Mouse (Mus musculus): Measurements from ENCODE around the gene Carmil3.
A peak's percentile ranks its signal among the peaks of the same experiment; 100 is the strongest.

Gene Carmil3

DNA sequence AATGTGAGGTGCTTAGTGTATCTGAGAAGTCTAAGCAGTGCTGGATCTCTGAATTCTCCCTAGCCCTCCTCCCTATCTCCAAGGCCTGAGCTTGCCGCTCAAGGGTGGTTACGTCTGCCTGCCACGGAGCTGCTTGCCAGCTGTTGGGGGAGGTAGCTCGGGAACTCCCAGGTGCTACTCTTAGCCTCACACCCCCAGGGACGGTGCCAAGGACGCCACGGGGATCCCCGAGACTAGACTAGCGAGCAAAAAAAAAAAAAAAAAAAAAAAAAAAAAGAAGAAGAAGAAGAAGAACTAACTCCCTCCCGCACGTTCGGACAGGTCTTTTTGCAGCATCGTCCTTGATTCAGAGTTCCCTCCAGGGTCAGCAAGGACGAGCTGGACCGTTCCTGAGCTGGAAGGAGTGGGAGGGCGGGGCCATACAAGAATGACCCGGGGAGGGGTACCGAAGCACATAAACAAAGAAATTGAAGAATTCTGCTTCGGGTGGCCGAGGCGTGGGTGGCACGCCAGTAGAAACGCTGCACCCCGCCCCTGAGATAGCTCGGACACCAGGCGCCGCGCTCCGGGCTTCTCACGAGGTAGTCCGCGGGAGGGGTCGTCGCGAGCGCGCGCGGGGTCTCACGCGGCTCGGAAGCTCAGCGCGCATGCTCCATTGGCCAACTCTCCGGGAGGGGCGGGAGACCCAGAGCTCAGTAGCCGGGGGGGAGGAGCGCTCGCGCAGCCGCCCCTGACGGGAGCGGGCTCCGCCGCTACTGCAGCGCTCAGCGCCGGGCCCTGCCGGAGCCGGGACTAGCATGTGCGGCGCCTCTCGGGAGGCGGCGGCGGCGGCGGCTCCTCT is at the start of gene Carmil3:
TSS of gene Carmil3 (plus strand) at position 291 of the 841 bp plus-strand sequence.
- DNase-seq (ENCODE audit: low read depth, low spot score): peak; percentile 82

DNA sequence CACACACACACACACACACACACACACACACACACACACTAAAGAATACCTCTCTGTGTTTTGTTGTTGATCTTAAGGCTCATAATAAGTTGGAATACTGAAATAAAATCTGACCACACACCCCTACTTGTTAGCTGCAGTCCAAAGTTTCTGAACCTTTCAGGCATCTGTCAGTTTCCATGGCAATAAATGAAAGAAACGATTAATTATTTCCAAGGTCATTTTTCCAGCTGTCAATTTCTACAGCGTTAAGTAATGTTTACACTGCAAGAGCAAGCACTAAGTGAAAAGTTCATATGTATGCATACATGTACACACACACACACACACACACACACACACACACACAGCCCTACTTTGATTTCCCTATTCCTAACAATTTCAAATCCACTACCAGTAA is 32.8 kb upstream of the Carmil3 start:
- no peak for DNase-seq (ENCODE audit: low read depth, low spot score)

DNA sequence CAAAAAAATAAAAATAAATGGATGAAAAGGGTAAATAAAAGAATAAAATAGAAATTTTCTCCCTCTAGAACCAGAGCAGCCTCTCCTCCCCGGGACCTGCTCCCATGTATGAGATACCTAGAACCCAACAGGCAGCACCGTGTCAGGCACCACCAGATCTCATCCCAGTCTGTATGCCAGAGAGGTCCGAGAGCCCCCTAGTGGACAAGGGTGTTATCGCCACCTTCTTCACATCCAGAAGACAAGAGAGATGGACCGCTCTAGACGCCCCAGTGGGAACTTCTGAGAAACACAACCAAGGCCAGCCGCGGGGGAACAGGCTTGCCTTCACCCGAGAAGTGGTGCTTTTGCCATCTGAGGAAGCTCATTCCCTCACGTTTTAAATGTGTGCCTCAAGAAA is 32.2 kb upstream of the Carmil3 start:
- peak; percentile 50 for DNase-seq (ENCODE audit: low read depth, low spot score)

DNA sequence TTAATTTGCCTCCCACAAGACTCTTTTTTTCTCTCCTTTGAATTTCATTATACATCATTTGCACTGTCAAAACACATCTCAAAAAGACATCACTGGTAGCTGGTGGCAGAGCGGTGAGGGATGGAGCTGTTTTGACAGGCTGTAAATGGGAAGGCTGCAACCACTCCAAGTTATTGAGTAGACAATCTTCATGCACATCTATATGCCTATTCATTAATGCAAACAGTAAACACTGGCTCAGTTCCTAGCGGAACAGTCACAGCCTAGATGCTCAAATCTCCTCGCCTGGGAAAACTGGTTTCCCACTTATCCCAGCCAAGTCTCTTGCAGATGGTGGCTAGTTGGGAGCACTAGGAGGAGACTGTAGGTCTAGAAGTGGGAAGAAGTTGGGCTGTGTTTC is 31.7 kb upstream of the Carmil3 start:
- DNase-seq (ENCODE audit: low read depth, low spot score): no peak

DNA sequence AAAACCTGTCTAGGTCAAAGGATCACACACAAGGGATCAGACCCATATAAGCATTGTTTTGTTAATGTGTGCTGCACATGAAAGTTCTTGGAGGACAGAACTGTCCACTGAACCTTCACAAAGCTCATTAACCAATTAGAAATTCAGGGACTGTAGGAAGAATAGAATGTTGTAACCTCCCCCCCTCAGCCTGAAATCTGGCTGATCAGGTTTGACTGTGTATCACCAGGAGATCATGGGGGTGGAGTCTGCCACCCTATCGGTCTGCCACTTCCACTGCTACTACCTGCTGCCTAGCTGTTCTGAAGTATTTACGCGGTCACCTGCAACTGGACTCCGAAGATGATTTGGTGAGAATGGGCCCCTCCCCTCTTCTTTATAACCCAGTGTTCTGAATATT is 30.7 kb upstream of the Carmil3 start:
- no peak for DNase-seq (ENCODE audit: low read depth, low spot score)

DNA sequence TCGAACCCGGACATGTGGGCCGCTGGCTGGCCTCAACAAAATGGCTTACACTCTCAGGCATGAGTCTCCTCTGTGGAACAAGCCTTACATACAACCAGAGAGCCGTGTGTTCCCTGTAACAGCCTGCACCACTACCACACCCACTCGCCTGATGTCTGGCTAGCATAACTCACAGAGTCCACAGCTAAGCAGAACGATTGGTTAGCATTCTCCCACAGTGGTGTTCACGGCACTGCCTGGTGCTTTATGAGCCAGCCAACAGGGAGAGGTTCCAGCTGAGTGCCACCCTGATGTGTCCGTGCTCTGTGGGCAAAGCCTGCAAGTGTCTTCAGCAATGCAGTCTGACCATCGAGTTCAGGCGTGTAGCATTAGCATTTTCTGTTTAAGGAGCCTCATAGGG is 30.2 kb upstream of the Carmil3 start:
- no peak for DNase-seq (ENCODE audit: low read depth, low spot score)

DNA sequence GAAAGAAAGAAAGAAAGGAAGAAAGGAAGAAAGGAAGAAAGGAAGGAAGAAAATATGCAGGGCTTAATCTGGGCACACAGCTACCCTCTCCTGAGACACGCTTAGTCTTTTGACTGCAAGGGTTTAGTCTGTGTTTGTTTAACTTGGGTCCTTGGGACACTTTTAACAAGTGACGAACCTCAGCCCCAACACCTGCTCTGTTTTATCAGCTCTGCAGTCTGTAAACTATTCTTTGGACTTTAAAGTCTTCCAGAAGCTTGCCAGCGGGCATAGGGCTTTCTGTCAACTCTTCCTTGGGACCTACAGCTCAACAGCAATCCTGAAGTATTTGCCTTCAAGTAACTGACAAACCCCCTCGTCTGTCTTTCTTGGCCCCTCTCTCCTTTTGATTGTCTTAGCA is 28.7 kb upstream of the Carmil3 start:
- no peak for DNase-seq (ENCODE audit: low read depth, low spot score)

DNA sequence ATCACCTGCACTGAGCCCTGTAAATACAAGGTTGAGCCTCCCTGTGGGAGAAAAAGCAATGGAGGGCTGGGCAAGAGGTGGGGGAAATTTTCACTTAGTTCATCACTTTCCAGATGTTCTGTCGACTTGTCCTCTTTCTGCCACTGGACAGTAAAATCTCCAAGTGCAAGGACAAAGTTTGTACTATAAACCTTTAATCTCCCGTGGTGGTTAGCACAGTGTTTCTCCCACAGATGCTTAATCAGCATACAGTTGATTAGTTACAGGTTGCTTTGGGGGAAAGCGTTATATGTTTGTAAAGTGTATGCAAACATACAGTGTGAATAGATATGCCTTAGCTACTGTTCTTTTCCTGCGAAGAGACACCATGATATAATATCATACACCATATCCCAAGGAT is 24.0 kb upstream of the Carmil3 start:
- no peak for DNase-seq (ENCODE audit: low read depth, low spot score)

DNA sequence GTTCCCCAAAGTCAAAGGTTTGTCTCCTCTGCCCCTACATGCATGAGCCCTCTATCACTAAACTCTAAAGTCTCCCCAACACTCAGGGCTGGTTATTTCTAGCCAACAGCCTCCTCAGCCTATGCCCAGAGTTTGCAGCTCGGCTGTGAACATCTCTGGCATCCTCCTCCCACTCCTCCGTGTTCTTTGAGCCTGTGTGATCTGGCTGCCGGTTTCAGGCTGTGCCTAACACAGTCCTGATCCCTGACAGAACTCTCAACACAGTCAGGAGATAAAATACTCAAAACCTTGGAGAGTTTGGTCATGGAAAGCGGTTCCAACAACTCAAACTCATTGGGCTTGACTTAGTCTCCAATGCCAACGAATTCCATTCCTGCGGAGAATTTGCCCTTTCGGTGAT is 23.3 kb upstream of the Carmil3 start:
- DNase-seq (ENCODE audit: low read depth, low spot score): no peak

DNA sequence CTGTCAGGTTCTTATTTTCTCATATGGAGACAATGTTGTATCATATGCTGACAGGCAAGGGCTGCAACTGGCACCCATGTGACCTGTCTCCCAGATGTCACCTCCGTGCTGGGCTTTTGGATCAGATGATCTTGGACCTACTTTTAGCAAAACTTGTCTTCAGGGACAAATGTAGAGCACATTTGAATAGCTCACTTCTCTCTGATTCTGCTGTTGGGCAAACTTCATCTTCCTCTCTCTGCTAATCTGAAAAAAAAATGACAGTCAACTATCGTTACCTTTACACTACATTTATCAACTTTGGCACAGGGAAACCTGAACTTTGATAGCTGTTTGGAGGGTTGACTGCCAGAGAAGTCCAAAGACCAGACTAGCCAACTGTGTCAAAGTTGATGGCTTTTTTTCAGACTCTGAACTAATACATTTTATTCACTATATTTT is 22.1 kb upstream of the Carmil3 start:
- no peak for DNase-seq (ENCODE audit: low read depth, low spot score)

DNA sequence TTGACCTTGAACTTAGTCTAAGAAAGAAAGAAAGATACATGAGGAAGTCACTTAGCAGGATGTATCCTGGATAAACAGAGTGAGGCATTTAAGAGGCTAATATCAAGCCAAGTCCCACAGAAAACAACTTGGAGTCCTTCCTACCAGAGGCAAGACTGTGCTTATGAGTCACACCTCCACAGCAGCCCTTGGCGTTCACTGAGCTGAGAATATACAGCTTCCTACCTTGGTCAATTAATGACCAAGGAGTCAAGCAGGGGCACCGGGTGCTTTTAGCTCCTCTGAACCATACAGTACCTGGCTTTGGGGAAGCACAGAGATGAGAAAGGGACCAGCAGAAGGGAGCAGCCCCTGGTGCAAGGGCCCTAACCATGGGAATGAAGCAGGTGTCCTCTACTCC is 21.4 kb upstream of the Carmil3 start:
- no peak for DNase-seq (ENCODE audit: low read depth, low spot score)

DNA sequence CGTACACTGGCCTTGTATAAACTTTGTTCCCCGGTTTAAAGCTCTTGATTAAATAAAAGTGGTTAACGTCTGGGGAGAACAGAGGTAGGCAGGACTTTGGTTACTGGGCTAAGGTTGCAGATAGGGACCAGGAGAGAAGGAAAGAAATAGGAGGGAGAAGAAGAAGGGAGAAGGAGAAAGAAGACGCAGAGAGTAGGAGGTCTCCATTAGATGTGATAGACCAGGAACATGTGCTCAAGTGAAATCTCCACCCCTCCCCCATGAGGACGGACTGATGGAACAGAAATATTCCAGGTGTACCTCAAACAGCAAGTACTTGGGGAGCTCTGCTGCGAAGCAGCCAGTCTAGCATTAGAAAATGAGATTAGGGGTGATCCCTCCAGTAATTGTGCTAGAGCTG is 20.6 kb upstream of the Carmil3 start:
- DNase-seq (ENCODE audit: low read depth, low spot score): no peak

DNA sequence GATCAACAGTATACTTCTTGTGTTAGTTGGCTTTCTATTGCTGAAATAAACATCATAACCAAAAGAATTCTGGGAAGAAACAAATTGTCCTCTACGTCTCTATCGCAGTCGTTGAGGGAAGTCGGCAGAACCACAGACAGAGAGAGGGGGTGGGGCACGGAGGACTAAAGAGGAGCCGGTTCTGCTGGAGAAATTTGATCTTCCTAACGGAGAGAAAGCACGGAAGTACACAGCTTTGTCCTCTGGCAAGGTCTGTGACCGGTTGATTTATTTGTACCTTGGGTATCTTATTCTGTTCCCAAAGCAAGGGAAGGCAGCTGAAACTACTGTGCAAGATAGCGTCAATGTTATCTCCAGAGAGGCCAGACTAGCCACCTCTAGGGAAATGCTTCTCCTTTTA is 19.6 kb upstream of the Carmil3 start:
- no peak for DNase-seq (ENCODE audit: low read depth, low spot score)

DNA sequence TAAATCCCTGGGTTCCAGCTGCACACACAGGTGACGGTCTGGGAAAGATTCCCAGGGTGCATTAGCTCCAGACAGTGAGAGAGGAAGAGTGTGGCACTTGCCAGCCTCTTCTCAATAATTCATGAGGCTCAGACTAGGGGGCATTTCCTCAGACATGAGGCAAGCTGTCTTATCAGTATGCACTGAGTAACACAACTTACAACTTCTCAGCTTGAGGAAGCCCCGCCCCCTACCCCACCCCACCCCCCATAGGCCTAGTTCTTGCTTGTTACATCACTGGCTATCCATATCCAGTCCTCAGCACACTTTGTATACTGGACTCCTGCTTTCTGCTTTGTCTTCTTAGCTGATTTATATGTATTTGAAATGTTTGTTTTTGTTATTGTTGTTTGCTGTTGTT is 14.8 kb upstream of the Carmil3 start:
- no peak for DNase-seq (ENCODE audit: low read depth, low spot score)

DNA sequence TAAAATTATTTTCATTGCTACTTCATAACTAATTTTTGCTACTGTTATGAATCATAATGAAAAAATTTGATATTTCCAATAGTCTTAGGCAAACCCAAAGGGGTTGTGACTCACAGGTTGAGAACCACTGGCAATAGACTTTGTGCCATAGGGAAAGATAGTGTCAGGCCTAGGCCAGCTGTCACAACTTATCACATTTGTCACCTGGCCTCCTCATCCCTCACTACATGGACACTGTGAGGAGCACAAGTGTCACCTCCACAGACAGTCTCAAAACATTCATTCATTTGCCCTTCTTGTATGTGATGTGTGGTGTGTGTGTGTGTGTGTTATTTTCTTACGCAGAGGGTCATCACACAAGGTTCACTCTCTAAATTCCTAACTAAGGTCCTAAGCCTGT is 13.0 kb upstream of the Carmil3 start:
- DNase-seq (ENCODE audit: low read depth, low spot score): no peak

DNA sequence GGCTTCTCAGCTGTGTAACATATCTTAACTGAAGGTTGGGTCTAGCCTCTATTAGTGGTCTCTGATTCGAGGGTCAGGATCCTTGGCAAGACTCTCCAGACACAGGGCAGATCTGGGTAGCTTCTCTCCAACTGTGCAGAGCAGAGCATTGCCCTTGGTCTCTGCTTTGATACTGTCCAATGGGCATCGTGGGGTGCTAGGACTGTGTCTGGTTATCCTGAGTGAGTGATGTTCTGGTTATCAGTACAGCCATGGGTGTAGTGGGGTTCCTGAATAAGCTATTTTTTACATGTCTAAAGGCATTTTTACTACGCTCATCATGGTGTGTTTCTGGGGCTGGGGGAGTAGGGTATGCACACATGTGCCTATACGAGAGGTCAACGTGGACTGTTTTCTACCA is 12.6 kb upstream of the Carmil3 start:
- DNase-seq (ENCODE audit: low read depth, low spot score): no peak

DNA sequence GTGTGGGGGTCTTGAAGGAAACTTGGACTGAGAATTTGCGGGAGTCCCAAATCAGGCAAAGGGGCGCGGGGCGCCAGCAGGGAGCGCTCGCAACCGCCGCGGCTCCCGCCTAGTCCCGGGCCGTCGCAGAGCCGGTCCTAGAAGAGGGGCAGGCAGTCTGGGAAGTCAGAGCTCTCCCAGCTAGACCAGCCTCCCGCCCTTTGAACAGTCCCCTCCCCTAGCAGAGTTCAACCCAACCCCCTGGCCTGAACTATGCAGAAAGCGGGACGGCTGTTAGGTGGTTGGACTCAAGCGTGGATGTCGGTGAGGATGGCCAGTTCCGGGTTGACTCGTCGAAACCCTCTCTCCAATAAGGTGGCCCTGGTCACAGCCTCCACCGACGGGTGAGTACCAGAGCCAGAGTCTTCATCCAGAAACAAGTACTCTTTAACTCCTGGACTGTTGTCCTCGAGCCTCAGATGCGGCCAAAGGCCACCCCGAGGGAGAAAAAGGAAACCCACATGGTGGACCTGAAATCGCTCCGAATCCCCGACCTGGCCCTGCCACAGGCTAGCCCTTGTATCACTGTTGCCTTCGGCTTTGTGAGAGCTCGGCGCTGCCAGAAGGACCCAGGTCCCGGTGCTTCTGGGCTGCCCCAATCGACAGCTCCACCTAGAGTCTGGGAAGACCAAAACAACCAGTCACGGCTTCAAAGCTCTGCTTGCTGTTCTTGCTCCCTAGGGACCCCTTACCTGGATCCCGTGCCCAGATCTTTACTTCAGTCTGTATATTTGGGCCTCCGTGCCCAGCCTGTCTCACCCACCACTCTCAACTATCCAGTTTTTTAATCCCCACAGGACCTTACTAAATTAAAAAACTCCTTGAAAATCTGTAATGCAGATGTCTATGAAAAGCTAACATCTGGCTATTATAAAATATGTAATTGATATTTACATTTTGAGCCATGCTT is 11.5 kb upstream of the Carmil3 start, which contains the start of gene Dhrs4:
TSS of gene Dhrs4 (plus strand) at position 108 of the 949 bp plus-strand sequence.
- peak; percentile 70 for DNase-seq (ENCODE audit: low read depth, low spot score)

DNA sequence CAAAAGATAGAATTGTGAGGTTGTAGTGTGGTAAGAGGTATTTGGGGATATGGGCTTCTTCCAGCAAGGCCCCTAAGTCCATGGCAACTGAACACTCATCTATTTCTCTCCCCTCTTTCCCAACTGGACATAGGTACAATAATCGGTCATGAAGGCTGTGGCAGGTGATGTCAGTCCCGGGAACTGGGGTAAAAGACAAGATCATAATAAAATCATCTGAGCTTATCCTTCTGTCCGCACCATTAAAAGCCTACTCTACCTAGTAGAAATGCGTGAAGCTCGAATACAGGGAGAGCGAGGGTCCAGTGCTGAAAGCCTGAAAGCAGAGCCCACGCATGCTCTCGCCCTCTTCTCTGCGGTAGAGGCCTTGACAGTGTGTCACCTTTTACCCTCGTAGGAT is 10.8 kb upstream of the Carmil3 start:
- DNase-seq (ENCODE audit: low read depth, low spot score): no peak

DNA sequence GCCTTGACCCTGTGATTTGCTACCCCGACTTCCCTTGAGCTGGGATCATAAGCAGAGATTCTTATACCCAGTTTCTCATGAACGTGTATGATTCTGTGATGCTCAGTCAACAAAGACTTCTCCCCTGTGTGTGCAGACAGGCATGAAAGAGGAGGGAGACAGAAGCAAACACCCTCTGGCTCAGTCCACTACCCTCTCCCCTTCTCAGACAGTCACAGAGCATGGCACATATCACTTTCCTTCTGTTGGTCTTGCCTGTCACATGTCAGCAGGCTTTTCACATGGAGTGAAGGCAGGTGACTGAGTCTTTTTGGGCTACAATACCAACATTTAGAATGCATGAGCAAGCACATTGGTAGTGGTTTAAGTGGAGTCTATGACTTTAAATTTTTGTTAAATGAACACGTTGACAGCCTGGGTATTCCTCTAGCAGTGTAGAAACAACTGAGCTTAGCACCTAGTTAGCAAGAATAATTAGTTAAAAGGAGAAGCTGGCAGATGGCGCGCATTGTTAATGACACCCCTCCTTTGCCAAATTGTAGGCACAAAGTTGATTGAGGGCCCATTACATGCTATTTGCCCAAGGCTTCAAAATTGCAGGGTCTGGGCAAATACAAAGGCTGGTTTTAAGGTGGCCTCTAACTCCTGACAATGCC is 5.9 kb upstream of the Carmil3 start:
- no peak for DNase-seq (ENCODE audit: low read depth, low spot score)

DNA sequence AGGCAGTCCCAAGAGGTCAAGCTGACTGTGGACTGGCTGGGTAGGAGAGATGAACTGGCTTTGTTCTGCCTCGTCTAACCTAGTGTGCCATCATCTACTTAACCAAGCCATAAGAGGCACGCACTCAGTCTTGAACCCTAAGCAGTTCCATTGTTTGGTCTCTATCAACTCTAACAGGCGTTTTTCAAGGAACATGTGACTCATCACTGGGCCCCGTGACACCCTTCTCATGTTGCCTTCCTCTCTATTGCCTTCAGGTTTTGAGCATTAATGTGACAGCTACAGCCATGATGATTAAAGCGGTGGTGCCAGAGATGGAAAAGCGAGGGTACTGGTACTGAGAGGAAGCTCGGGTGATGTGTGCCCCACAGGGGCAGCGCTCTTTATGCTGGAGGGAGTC is 3.6 kb upstream of the Carmil3 start:
- DNase-seq (ENCODE audit: low read depth, low spot score): no peak

DNA sequence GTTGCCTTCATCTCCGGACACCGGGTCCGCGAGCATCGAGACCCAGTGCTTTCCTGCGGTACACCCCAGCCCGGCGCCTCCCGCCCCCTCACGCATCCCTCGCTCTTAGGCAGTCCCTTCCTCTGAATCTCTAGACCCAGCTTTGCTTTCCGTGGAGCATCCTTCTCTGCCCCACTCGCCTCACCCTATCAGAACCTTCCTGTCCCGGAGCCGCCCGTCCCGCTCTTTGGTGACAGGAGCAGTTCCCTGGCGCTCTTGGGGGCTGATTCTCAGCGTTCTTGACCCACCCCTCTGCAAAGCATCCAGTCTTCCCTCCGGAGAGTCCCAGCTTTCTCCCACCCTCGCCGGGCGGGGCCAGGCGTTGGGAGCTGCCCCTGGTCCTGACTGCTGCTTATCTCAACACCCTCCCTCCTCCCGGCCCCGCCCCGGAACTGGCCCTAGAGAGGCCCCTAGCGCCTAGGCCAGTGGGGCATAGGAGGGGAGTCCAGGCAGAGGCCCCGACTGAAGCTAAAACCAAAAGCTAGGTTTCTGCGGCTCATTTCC is 911 bp downstream of the Carmil3 start:
- DNase-seq (ENCODE audit: low read depth, low spot score): no peak

DNA sequence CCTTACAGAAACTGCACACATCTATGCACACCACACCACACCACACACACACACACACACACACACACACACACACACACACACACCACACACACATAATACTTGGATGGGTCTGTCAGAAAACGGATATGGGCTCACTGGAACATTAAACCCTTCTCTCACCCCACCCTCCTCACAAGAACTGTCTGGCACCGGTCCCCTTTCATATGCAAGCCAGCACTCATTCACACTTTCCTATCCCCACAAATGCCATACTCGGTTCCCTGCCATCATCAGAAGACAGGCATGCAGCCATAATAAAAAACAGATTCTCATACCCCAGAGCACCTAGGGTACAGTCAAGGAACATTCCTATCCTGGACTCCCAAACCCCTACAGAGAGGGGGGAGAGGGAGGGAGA is 1.7 kb downstream of the Carmil3 start:
- no peak for DNase-seq (ENCODE audit: low read depth, low spot score)
